Mouse (Mus musculus): Measurements from ENCODE around the gene Fam57a.

DNA sequence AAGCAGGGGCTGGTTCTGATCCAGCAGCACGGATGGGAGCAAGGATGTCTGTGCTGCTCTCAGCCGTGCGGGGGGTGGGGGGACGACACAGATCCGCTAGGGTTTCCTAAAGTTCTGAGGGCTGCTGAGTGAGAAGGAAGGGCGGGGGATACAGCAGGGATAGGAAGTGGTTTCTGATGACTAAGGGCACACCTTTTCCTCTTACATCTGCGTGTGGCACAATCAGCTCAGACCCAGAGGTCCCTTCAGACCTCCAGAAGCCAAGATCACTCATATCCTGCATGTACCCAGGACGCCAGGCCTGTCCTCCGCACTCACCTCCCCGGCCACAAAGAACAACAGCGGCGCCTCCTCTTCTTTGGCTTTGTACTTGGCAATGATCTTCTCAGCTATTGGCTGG, 81.8 kb downstream of the Fam57a start:
- TF ChIP-seq CTCF (IDR thresholded peaks at IDR 0.05; ENCODE audit: control insufficient read depth, insufficient read depth, insufficient read length) (no peak), MYOD1 (IDR thresholded peaks at IDR 0.05; ENCODE audit: control insufficient read depth, insufficient read length, low read depth) (no peak), USF1 (IDR thresholded peaks at IDR 0.05; ENCODE audit: low read depth) (no peak), FOSL1 (IDR thresholded peaks at IDR 0.05; ENCODE audit: insufficient read depth, low read length, poor library complexity, severe bottlenecking) (no peak), MAX (IDR thresholded peaks at IDR 0.05) (peak; percentile 15)
